Mouse (Mus musculus): Measurements from ENCODE around the gene Ap3m1. TPM values are rescaled to one million over a fixed set of nuclear protein-coding genes. Genes with fewer than 3 reads are reported as not detected.

The Ap3m1 gene
- total RNA-seq, 2 experiments from 2014 or later = 75.0 to 77.1 TPM

DNA sequence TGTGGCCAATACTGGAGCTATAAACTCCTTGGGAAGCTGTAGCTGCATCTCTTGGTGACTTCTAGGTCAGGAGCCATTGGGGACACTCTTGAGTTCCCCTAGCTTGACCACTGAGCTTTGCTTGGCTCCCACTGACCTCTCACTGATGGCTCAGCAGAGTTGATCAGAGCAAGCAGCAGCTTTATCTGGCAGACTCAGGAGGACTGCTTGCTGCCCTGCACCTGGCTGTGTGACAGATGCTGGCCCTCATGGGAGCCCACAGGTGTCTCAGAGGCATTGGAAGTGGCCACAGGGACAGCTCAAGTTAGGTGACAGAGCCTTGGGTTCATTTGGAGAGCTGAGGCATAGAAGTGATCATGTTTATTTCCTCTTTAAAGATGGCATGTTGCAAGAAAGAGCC is 24.8 kb downstream of the Ap3m1 start:
- DNase-seq (ENCODE audit: extremely low spot score in 1 of 2, low spot score in 1 of 2) = no peak

DNA sequence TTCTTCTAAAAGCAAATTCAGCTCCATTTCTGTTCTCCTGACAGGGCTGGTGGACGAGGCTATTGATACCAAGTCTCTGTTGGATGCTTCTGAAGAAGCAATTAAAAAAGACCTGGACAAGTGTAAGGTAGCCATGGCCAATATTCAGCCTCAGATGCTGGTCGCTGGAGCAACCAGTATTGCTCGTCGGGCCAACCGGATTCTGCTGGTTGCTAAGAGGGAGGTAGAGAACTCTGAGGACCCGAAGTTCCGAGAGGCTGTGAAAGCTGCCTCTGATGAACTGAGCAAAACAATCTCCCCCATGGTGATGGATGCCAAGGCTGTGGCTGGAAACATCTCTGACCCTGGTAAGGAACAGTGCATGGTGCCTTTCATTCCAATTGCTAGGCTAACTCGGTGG is 31.9 kb downstream of the Ap3m1 start:
- no peak for DNase-seq (ENCODE audit: extremely low spot score in 1 of 2, low spot score in 1 of 2)

DNA sequence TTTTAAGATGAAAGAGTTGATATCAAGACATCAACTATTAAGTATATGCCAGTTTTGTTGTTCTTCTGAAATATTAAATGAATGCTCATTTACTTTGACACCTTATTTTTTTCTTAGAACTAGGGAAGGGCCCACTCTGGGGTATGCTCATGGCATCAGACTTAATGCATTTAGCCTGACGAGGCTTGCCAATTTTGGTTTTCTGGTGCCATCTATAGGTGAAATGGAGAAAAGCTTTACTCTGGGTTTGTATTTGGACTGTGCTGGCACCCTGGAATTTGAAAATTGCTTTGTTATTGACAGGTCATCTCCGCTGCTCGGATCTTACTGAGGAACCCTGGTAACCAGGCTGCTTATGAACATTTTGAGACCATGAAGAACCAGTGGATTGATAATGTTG is 33.3 kb downstream of the Ap3m1 start:
- DNase-seq (ENCODE audit: extremely low spot score in 1 of 2, low spot score in 1 of 2) = no peak

DNA sequence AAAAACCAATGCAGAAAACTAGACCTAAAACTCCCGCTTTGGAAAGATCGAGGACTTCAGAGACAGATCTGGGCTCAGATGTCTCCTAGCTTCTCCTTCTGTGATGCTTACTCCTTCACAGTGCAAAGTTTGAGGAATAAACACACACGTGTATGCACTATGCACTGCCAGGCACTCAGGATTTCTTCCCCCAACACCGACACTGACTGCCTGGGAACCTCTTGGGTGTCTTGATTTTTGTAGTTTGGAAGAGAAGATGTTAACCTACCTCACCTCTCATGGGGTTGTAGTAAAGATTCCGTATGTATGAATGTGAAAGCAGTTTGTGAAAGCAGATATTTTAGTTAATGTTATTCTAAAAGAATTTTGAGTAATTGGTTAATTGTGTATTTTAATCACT is 34.4 kb downstream of the Ap3m1 start:
- DNase-seq (ENCODE audit: extremely low spot score in 1 of 2, low spot score in 1 of 2) = no peak

DNA sequence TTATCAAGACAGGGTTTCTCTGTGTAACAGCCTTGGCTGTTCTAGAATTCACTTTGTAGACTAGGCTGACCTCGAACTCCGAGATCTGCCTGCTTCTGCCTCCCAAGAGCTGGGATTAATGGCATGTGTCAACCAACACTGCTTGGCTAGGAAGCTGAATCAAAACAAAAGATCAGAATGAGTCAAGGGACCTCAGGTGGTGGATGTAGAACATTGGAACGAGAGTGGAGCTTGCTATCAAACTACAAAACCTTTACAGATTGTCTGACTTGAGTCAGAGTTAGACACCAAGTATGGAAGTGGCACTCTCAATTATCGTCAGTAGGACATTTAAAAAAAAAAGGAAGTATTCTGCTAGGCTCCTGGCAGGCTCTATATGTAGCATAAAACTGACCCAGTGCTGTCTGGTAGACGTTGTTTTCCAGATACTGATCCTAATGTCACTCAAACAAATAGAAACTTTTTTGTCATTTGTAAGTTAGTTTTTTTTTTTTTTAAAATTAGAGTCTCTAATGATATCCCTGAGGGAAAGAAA is 38.4 kb downstream of the Ap3m1 start:
- no peak for DNase-seq (ENCODE audit: extremely low spot score in 1 of 2, low spot score in 1 of 2)

DNA sequence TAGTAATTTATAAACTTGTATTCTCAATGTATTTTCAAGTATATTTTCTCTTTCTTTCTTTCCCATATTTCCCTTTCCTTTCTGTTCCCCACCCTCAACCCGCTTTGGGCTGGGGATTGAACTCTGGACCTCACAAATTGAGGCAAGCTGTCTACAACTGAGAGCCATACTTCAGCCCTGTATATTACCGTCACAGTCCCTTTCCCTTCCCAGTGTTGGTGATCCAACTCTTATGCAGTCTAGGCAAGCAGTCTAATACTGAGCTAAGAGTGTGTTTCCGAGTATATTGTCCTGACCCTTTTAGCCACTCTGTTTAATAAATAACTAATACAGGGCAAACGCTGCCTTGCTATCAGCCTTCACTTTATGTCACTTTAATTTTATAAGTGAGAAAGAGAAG is 52.7 kb downstream of the Ap3m1 start:
- no peak for DNase-seq (ENCODE audit: extremely low spot score in 1 of 2, low spot score in 1 of 2)

DNA sequence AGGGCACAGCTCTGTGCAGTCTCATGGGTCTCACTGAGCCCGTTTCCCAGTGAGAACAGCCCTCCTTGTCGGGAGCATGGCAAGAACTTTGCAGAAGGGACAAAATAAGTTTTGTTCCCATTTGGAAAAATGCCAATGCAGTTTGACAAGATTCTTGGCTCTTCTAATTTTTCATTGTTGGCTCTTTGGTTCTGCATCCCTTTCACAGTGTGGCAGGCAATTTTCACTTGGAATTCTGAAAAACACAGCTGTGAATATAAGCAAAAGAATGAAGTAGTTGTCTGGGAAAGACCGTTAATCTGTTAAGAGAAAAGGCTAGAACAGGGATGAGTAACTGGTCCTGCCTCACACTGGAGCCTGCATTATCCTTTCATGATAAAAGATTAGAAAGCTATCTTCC is 54.8 kb downstream of the Ap3m1 start:
- no peak for DNase-seq (ENCODE audit: extremely low spot score in 1 of 2, low spot score in 1 of 2)

DNA sequence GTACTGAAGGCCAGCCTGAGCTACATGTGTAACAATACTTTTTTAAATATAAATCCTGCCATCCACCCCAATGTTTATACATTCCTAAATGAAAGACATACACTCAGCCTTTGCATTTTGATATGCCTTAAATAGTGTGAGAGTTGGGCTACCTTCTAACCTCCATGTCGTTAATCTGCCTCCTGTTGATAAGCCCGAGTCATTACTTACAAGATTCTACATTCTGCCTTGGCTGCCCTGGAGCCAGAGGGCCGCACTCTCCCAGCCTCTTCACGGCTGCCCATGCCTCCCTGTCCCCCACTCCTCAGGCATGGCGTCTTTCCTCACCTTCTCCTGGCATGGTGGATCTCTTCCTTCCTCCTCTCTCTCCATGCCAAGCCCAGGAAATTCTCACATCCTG is 55.9 kb downstream of the Ap3m1 start:
- DNase-seq (ENCODE audit: extremely low spot score in 1 of 2, low spot score in 1 of 2) = no peak

DNA sequence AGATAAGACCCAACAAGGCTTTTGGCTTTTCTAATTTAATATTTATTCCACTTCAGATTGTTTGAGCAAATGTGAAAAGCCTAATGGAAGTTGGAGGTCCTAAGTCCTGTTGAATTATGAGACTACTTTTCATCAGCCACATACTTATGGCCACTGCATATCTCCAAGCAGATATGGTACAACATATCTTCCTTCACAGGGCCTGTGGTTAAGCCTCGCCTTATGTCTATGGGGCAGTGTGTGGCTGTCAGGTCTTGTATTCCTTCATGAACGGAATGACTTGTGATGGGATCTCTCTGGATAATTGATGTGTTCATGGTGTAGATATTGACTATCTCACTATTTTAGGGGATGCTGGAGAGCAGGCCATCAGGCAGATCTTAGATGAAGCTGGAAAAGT is 56.8 kb downstream of the Ap3m1 start:
- no peak for DNase-seq (ENCODE audit: extremely low spot score in 1 of 2, low spot score in 1 of 2)

DNA sequence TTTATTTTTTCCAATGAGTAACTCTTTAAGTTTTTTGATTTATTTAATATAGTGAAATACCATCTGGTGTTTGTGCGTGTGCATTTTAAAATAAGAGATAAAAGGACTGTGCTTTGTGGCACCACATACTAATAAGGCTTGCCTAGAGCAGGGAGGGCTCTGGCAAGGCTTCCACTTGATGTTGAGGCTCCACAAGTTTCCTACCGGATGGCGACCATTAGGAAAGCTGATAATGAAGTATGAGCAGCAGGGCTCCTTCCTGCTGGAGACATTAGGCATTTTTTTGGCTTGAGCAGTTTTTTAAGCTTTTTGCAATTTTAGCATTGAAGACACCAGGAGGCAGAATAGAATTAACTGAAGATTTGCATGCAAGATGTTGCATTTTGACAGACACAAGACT is 57.8 kb downstream of the Ap3m1 start:
- DNase-seq (ENCODE audit: extremely low spot score in 1 of 2, low spot score in 1 of 2) = no peak

DNA sequence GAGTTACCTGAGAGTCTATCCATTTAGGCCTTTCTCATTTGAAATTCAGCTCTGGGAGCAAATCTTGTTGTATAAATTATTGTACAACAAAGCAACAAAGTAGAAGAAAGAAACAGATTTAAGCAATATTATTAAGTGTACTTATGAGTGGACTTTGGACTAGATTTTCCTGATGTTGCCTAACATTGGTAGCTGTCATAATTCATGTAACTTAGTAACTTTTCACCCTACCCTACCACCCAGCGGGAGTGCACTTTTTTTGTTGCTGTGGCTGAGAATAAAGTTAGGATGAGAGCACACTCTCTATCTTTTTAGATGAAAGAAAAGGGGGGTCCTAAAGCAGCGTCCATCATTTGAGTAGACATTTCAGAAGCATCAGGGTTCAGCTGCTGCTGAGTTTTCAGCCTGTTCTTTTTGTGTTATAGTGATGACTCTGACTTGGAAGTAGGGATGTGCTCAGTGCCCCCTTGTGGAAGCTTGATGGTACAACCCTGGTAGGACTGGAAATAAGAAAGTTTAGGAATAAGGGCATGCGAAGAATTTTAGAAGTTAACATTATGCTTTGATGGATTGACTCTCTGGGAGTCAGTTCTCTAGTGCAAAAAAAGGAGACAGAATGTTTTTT is 59.1 kb downstream of the Ap3m1 start:
- DNase-seq (ENCODE audit: extremely low spot score in 1 of 2, low spot score in 1 of 2) = no peak

DNA sequence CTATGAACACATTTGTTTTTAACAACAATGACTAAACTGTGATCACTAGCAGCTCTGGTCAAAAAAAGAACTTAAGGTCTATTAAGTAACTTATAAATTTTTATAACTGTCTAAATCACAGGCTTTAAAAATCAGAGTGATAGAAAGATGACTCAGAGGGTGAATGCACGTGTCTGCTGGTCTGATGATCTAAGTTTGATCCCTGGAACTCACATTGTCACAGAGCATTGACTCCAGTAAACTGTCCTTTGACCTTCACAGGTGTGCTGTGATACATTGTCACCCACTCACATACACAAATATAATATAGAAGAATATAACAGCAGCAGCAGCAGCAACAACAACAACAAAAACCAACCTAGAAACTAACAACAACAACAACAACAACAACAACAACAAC is 60.8 kb downstream of the Ap3m1 start:
- DNase-seq (ENCODE audit: extremely low spot score in 1 of 2, low spot score in 1 of 2) = no peak

DNA sequence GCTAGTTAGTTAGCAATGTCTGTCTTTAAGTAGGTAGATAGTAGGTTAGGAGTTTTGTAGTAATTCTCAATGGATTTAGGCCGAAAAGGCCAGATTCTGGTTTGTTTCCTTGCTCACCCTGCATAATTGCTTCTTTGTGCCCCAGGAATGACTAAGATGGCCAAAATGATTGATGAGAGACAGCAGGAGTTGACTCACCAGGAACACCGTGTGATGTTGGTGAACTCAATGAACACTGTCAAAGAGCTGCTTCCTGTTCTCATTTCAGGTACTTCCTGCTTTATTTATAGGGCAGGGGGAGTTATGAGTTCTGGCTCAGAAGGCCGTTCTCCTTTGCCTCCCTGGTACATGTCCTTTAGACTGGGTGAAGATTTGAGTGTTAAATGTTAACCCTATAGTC is 66.8 kb downstream of the Ap3m1 start:
- no peak for DNase-seq (ENCODE audit: extremely low spot score in 1 of 2, low spot score in 1 of 2)

DNA sequence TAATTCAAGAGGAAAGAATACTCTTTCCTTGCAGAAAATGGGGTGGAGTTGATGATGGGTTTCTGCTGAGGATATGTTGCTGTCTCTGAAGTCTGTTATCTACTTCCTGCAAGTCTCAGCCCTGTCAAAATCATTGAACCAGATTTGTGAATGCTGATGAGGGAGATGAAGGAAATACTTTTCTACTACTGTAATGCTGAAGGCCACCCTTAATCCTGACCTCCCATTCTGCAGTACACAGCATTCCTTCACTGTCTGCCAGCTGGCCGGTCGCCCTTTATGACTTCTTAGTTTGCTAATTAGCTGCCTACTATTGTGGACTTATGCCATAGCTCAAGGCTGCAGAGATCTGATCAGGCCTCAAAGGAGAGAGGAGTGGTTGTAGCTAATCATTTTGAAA is 68.5 kb downstream of the Ap3m1 start:
- DNase-seq (ENCODE audit: extremely low spot score in 1 of 2, low spot score in 1 of 2) = peak in 1 of 2 experiments; percentile 54

Other genes starting within 250 kb of the Ap3m1 start
- gene Plau, start 215.8 kb downstream of the Ap3m1 start, total RNA-seq (2021) = 1 to 10 TPM; 3.5 to 4.0 TPM
- gene Vcl, start 123.1 kb downstream of the Ap3m1 start, total RNA-seq (2021) = 10 to 100 TPM; 30.9 to 31.1 TPM
- 10 to 100 TPM; 77.1 to 86.5 TPM for gene Adk, start 66 bp upstream of the Ap3m1 start, total RNA-seq (2021)